Mouse (Mus musculus) urinary bladder, postnatal 14 days (tissue): ENCODE measurements at regions not wholly inside any gene's neighbourhood (a gene's known extent, or its start where the extent isn't known, plus 50 kb on each side); places are given as distances from the start of the nearest gene placed in this dataset.
A peak's percentile ranks its signal among the peaks of the same experiment; 100 is the strongest.

Experiments
- DNase-seq: peaks from one replicate; pipeline ENCODE4 v3.0.0; 2021; ENCODE audit warnings: low spot score

DNA sequence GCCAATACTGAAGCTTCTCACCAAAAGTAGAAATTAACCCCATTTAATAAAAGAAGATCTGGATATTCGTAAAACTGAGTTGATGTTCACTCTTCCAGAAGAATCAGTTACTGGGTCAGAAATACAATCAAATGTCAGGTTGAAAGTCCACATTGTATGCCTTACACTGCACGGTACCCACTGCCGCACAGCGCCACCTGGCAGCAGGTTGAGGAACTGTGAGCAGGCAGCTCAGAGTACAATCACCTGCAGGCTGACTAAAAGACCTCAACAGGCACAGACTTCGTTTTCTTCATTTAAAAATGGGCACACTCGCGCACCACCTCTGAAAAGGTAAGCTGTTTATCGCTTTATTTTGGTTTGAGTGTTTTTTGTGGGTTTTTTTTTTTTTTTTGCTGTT lies 341.8 kb upstream of the Mms22l start:
- peak; percentile 49 for DNase-seq

DNA sequence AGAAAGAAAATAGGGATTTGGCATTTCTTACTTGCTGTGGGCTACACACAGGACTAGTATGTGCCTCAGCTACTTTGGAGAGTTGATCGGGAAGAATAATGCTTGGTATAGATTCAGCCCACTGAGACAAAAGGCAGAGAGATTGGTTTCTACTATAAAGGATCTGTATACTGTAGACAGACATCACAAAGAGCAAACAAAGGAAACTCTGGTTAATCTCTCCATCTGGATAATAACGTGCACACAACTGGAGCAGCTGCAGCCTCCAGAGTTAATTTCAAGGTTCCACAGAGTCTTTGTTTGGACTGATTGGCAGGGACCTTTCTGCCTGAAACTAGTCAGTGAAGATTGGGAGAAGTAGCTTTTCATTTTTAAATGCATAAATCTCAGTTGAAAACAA lies 322.5 kb upstream of the Mms22l start:
- DNase-seq, result no peak

- DNase-seq, result no peak
These were observed 282.8 kb upstream of the Mms22l start for GRCm38 (mm10) chr4:24213262-24214036.

DNA sequence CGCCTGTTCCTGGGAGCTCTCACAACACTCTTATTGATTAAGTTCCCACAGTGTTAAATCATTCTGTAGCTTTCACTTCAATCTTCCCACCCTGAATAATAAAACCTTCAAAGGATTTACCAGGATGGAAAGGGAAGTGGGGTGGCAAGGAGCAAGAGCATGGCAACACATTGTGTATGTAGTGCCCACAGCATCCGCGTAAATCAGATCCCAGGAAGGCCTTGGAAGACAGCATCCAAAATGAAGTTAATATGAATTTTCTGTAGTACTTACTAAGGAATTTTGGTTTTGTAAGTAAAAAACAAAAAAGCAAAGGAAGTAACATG lies 282.3 kb upstream of the Mms22l start:
- no peak for DNase-seq

DNA sequence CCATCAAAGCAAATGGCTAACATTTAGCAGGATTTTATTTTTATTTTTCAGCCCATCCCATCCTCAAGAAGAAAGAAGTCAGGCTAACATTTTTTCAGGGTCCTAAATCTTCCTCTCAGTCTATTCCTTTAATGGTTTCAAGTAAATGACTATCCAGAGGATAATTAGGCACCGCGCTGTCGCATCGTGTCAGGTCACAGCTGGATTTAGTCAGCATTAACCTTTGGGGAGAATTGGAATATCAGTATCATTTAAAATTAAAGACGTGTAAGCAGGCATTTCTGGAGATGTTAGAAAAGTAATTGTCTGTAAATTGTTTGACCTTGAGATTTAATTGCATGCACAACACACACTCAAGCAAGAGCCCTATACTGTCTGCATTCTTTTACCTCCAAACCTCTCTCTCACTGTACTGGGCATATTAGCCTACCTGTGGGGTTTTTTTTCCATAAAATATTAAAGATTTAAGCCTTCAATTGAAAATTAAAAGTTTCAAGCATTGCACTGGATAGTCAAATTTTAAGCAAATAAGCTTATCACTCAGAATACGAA lies 277.8 kb upstream of the Mms22l start:
- no peak for DNase-seq

DNA sequence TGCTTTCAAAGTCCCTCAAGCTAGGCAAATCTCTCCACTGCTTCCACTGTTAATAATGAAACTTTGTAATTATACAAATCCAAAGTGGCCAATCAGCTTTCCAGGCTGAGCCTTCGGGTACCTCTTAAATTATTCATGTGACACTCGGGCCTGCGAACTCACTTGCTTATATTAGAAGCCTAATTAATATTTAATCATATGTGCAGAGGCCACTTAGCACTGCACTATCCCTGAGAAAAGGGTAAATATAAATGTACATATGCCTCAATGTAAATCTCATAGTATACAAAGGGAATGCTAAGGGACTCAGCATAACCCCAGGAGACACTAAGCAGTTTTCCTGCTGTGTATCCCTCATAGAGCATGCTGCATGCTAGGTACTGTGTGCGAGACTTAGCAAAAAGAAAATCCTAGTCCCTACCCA lies 277.2 kb upstream of the Mms22l start:
- no peak for DNase-seq

GRCm38 (mm10) chr4:24219583-24219982 lies 276.7 kb upstream of the Mms22l start:
- DNase-seq, result no peak

- DNase-seq, result no peak
These were observed 251.1 kb upstream of the Mms22l start for GRCm38 (mm10) chr4:24245124-24245523.

DNA sequence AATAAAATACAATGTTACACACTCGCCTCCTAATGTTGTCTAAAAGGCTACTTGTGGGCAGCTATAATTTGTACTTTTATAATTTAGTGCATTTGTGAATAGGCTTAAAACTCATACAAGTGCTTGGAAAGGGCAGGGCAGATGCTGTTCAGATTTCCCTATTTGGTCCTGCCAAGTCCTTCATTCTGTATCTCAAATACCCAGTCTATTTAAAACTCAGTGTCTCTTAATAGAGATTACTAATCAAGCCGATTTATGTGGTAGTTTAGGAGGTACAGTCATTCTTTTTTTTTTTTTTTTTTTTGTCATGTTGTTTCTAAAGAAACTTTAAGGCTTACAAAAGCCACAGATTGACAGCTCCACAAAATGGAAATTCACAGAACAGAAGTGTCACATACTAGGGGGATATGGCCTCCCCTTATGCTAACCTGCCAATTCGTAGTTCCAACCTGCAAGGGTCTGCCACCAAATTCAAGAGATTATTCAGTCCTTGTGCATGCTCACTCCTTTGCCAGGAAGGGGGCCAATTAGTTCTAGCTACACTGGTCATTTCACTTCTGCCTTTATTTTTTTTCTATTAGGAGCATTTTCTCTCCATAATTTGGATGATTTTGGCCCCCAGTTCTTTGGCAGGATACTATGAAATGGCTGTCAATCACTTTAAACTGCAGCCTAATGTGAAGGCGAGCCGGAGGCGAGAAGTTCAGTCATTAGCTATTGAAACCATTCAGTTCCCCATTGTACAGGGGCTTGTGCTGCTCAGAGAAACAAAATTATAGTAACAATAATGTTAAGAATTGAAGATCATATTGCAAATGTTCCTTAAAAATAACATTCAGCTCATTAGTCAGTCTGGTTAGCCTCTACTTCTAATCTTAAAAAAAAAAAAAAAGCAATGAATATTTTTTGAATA lies 247.9 kb upstream of the Mms22l start:
- no peak for DNase-seq

DNA sequence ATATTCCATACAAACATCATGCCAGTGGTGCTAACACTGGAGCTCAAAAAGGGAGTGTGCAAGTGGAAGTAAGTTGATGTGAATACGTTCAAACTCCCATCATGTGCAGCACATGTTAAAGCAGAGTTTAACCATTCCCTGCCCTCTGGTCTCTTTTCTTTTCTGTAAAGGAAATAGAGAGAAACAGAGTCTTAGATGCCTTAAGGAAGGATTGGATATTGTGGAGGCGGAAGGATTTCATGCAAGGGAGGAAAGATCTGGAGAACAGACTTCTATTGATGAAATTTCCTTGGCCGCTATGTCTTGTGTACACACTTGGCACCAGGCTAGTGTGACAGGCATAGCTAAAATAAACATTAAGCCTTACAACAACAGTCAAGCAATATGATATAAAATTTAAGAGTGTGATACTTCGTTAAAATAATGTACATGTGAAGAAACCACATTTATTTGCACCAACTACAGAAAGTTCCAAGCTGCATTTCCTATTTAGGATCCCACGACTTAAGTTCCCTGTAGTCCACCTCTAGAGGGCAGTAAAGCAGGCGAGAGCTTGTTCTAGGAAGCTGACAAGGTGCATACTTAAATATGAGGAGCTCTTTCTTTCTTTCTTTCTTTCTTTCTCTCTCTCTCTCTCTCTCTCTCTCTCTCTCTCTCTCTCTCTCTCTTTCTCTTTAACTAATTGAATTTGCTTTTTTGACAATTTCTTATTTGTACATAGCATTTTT lies 246.8 kb upstream of the Mms22l start:
- DNase-seq, result no peak

GRCm38 (mm10) chr4:24278154-24278553 lies 218.1 kb upstream of the Mms22l start:
- DNase-seq, result no peak
